Mouse (Mus musculus) lung, embryonic 16.5 days (tissue): Measurements from ENCODE around the gene Mrps16. TPM values are rescaled to one million over a fixed set of nuclear protein-coding genes. Genes with fewer than 3 reads are reported as not detected.

ENCODE experiments used
- ATAC-seq: fragments of 200-750 bp; cut with Nextera tagmentation; 2 replicates; pipeline ENCODE4 v1.8.0; 2017; ENCODE audit warnings: low read depth, mild to moderate bottlenecking, moderate library complexity
- H3K27ac ChIP-seq: fragments of 300-500 bp; sonication (generic); 2 replicates; pipeline ENCODE4 v1.5.1; 2014; ENCODE audit warnings: mild to moderate bottlenecking, control low read depth, low read length
- H3K27me3 ChIP-seq: fragments of 300-500 bp; sonication (generic); 2 replicates; pipeline ENCODE4 v1.6.1; 2014; ENCODE audit warnings: low read depth, low read length, mixed read lengths; ENCODE audit not compliant: control insufficient read depth, insufficient read depth
- H3K36me3 ChIP-seq: fragments of 300-500 bp; sonication (generic); 2 replicates; pipeline ENCODE4 v1.6.1; 2014; ENCODE audit warnings: low read length; ENCODE audit not compliant: control insufficient read depth, insufficient read depth
- H3K4me1 ChIP-seq: fragments of 300-500 bp; sonication (generic); replicated peaks from 2 replicates; pipeline ENCODE4 v1.6.1; 2014; ENCODE audit warnings: low read length, mixed read lengths; ENCODE audit not compliant: control insufficient read depth, insufficient read depth
- H3K4me2 ChIP-seq: fragments of 300-500 bp; sonication (generic); 2 replicates; pipeline ENCODE4 v1.6.1; 2014; ENCODE audit warnings: low read depth, low read length, control low read depth
- H3K4me3 ChIP-seq: fragments of 300-500 bp; sonication (generic); 2 replicates; pipeline ENCODE4 v1.5.1; 2014; ENCODE audit warnings: mild to moderate bottlenecking, low read length, control low read depth
- H3K9ac ChIP-seq: fragments of 300-500 bp; sonication (generic); 2 replicates; pipeline ENCODE4 v1.6.1; 2014; ENCODE audit warnings: low read length, control low read depth
- H3K9me3 ChIP-seq: fragments of 300-500 bp; sonication (generic); 2 replicates; pipeline ENCODE4 v1.6.1; 2016; ENCODE audit warnings: low read length; ENCODE audit not compliant: control insufficient read depth
- WGBS: fragments of 180-500 bp; shearing (Covaris S2); extraction: QIAGEN DNeasy Blood & Tissue Kit; methylation state at CpG from one replicate; pipeline ENCODE4 v1.1.7; 2014; 5-methylcytosine and 5-hydroxymethylcytosine counted together
- polyA plus RNA-seq: library from polyadenylated mRNA; unstranded; fragments of >200 nt; fragmentation: Nextera tagmentation; extraction: Ambion mirVana; gene quantifications from 2 replicates; pipeline ENCODE4 v1.2.1, GENCODE M21; 2015

Gene Mrps16
- polyA plus RNA-seq, result 88.8 and 89.0 TPM in 2 replicates

GRCm38 (mm10) chr14:20393205-20393913 is at the start of gene Mrps16:
TSS of gene Mrps16 (minus strand) at chr14:20393634.
- Histone ChIP-seq H3K4me2 (peak within 1 kb of the TSS; percentile 68), H3K9me3 (no peaks in the 10 kb centered on the region), H3K4me1 (peaks cover 6% of the 10 kb centered on the region), H3K27me3 (no peaks in the 10 kb centered on the region), H3K4me3 (peak within 1 kb of the TSS; percentile 83), H3K9ac (peak within 1 kb of the TSS; percentile 96), H3K36me3 (peaks cover 14% of the 10 kb centered on the region), H3K27ac (peak within 1 kb of the TSS; percentile 90)
- 0% methylated on average over 66 of the region's 68 CpGs for WGBS
- ATAC-seq, result peak; percentile 96

- Histone ChIP-seq H3K9ac (no peak overlapping the region), H3K4me3 (no peak overlapping the region), H3K36me3 (no peaks in the 10 kb centered on the region), H3K9me3 (no peaks in the 10 kb centered on the region), H3K27me3 (no peaks in the 10 kb centered on the region), H3K27ac (no peak overlapping the region), H3K4me1 (no peaks in the 10 kb centered on the region; the same call in 1 of the 2 replicates), H3K4me2 (no peak overlapping the region)
- 43% methylated on average over 17 of the region's 17 CpGs for WGBS
- ATAC-seq, result no peak
Observed at GRCm38 (mm10) chr14:20442252-20442651, 48.8 kb upstream of the Mrps16 start.

GRCm38 (mm10) chr14:20436976-20437375 is 43.5 kb upstream of the Mrps16 start:
- 65% methylated on average over 6 of the region's 6 CpGs for WGBS
- Histone ChIP-seq H3K9ac (no peak overlapping the region), H3K9me3 (no peaks in the 10 kb centered on the region), H3K4me1 (no peaks in the 10 kb centered on the region), H3K27me3 (no peaks in the 10 kb centered on the region), H3K36me3 (no peaks in the 10 kb centered on the region), H3K4me3 (no peak overlapping the region), H3K27ac (no peak overlapping the region), H3K4me2 (no peak overlapping the region)
- ATAC-seq, result no peak

DNA sequence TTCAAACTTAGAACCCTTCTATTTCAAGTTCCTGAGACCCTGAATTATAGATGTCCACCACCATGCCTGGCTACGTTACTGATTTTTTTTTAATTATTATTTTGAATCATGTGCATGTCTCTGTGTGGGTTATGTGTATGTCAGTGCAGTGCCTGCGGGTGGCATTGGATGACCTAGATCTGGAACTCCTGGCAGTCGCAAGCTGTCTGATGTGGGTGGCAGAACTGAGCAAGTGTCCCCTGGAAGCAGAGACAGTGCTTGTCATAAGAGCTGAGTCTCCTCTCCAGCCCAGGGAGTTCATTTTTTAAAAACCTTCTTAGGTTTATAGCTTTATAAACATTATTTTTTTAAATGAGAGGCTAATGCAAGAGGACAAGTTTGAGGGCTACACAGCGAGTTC is 39.0 kb upstream of the Mrps16 start:
- H3K27me3 ChIP-seq, result no peaks in the 10 kb centered on the region
- no peaks in the 10 kb centered on the region for H3K4me1 ChIP-seq
- WGBS, result 73% methylated on average over 4 of the region's 4 CpGs
- no peak overlapping the region for H3K27ac ChIP-seq
- no peaks in the 10 kb centered on the region for H3K9me3 ChIP-seq
- H3K4me3 ChIP-seq, result no peak overlapping the region
- H3K9ac ChIP-seq, result no peak overlapping the region
- ATAC-seq, result no peak
- no peaks in the 10 kb centered on the region for H3K36me3 ChIP-seq
- H3K4me2 ChIP-seq, result no peak overlapping the region

DNA sequence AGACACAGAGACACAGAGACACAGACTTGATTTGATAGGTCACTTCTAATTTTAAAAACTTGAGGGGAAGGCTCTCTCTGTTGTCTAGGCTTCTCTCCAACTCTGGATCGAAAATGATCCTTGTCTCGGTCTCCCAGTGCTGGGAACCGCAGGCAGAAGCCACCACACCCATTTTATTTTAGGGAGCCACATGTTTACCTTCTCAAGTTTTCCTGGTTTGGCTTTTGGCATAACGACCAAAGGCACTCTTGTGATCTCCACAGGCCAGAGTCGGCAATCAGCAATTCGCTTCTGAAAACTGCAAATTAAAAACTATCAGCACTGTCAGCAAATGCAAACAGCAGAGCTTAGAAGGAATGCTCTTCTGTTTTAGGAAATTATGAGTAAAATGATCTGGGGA is 38.3 kb upstream of the Mrps16 start:
- Histone ChIP-seq H3K4me1 (no peaks in the 10 kb centered on the region), H3K27me3 (no peaks in the 10 kb centered on the region), H3K4me3 (no peak overlapping the region), H3K4me2 (no peak overlapping the region), H3K36me3 (no peaks in the 10 kb centered on the region), H3K9me3 (no peaks in the 10 kb centered on the region), H3K9ac (no peak overlapping the region), H3K27ac (no peak overlapping the region)
- 66% methylated on average over 6 of the region's 6 CpGs for WGBS
- ATAC-seq, result no peak

- no peaks in the 10 kb centered on the region for H3K4me1 ChIP-seq
- no peak for ATAC-seq
- no peak overlapping the region for H3K4me3 ChIP-seq
- 47% methylated on average over 1 of the region's 1 CpGs for WGBS
- H3K27ac ChIP-seq, result no peak overlapping the region
- no peaks in the 10 kb centered on the region for H3K9me3 ChIP-seq
- H3K36me3 ChIP-seq, result no peaks in the 10 kb centered on the region
- no peaks in the 10 kb centered on the region for H3K27me3 ChIP-seq
- H3K9ac ChIP-seq, result no peak overlapping the region
- H3K4me2 ChIP-seq, result no peak overlapping the region
Observed at GRCm38 (mm10) chr14:20429833-20430232, 36.4 kb upstream of the Mrps16 start.

GRCm38 (mm10) chr14:20428593-20428992 is 35.2 kb upstream of the Mrps16 start:
- H3K9me3 ChIP-seq, result no peaks in the 10 kb centered on the region
- H3K36me3 ChIP-seq, result no peaks in the 10 kb centered on the region
- no peak for ATAC-seq
- no peak overlapping the region for H3K4me3 ChIP-seq
- no peak overlapping the region for H3K4me2 ChIP-seq
- no peak overlapping the region for H3K9ac ChIP-seq
- no peaks in the 10 kb centered on the region for H3K27me3 ChIP-seq
- WGBS, result 35% methylated on average over 1 of the region's 1 CpGs
- H3K4me1 ChIP-seq, result no peaks in the 10 kb centered on the region
- no peak overlapping the region for H3K27ac ChIP-seq

GRCm38 (mm10) chr14:20423046-20423445 is 29.6 kb upstream of the Mrps16 start:
- 78% methylated on average over 6 of the region's 6 CpGs for WGBS
- H3K27ac ChIP-seq, result no peak overlapping the region
- no peaks in the 10 kb centered on the region for H3K9me3 ChIP-seq
- H3K27me3 ChIP-seq, result no peaks in the 10 kb centered on the region
- H3K4me3 ChIP-seq, result no peak overlapping the region
- no peak overlapping the region for H3K4me2 ChIP-seq
- no peak for ATAC-seq
- no peak overlapping the region for H3K9ac ChIP-seq
- no peaks in the 10 kb centered on the region for H3K36me3 ChIP-seq
- H3K4me1 ChIP-seq, result no peaks in the 10 kb centered on the region

DNA sequence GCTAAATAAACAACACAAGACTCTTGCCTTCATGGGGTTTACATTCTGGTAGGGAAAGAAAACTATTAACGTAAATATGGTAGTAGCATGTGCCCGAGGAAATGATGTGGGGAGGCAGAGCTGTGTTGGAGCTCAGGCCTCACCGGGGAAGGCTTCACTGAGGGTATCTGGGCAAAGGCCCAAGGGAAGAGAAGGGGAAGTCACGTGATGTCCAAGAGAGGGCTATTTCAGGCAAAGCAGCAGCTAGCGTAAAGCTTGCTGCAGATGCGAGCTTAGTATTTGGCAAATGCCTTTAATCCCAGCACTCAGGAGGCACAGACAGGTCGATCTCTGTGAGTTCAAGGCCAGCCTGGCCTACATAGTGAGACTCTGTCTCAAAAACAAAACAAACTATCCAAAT is 28.8 kb upstream of the Mrps16 start:
- Histone ChIP-seq H3K4me1 (no peaks in the 10 kb centered on the region), H3K4me3 (no peak overlapping the region), H3K4me2 (no peak overlapping the region), H3K36me3 (no peaks in the 10 kb centered on the region), H3K9me3 (no peaks in the 10 kb centered on the region), H3K27me3 (no peaks in the 10 kb centered on the region), H3K27ac (no peak overlapping the region), H3K9ac (no peak overlapping the region)
- WGBS, result 58% methylated on average over 7 of the region's 7 CpGs
- no peak for ATAC-seq
